Mouse (Mus musculus) myocyte (in vitro differentiated cells): ENCODE results near the gene Kidins220.

Experiments
- CEBPB ChIP-seq: IDR thresholded peaks from 2 replicates; pipeline ENCODE4 v1.6.1; 2011; ENCODE audit warnings: mild to moderate bottlenecking, moderate library complexity; ENCODE audit not compliant: poor library complexity, insufficient read depth, severe bottlenecking
- E2F4 ChIP-seq: IDR thresholded peaks from one replicate; pipeline ENCODE4 v1.6.1; 2011; ENCODE audit warnings: mild to moderate bottlenecking, control low read depth, moderate library complexity; ENCODE audit not compliant: insufficient read depth
- MAX ChIP-seq: IDR thresholded peaks from one replicate; pipeline ENCODE4 v1.6.1; 2011; ENCODE audit warnings: low read depth, mild to moderate bottlenecking, control low read depth
- MYOD1 ChIP-seq, 3 experiments: IDR thresholded peaks; one replicate each; pipeline ENCODE4 v1.6.1; 2011; ENCODE audit warnings: control low read depth in 2 of 3, low read depth in 2 of 3, mild to moderate bottlenecking in 2 of 3, moderate library complexity in 1 of 3; ENCODE audit not compliant: insufficient read length in 2 of 3, control insufficient read depth in 1 of 3
- MYOG ChIP-seq, 3 experiments: IDR thresholded peaks; one replicate each; pipeline ENCODE4 v1.6.1; 2011; ENCODE audit warnings: control low read depth in 2 of 3, low read depth in 2 of 3, mild to moderate bottlenecking in 2 of 3; ENCODE audit not compliant: insufficient read length in 2 of 3, control insufficient read depth in 1 of 3, insufficient read depth in 1 of 3
- POLR2A ChIP-seq: IDR thresholded peaks from one replicate; pipeline ENCODE4 v1.6.1; 2011; ENCODE audit warnings: low read depth, mild to moderate bottlenecking, control low read depth, moderate library complexity; ENCODE audit not compliant: insufficient read length
- POLR2AphosphoS2 ChIP-seq: IDR thresholded peaks from one replicate; pipeline ENCODE4 v1.6.1; 2011; ENCODE audit warnings: low read depth, control low read depth; ENCODE audit not compliant: insufficient read length
- REST ChIP-seq: IDR thresholded peaks from one replicate; pipeline ENCODE4 v1.6.1; 2011; ENCODE audit warnings: mild to moderate bottlenecking, control low read depth, moderate library complexity; ENCODE audit not compliant: insufficient read depth, insufficient read length
- SRF ChIP-seq: IDR thresholded peaks from one replicate; pipeline ENCODE4 v1.6.1; 2011; ENCODE audit warnings: low read depth; ENCODE audit not compliant: control insufficient read depth, insufficient read length
- TCF12 ChIP-seq: IDR thresholded peaks from one replicate; pipeline ENCODE4 v1.6.1; 2011; ENCODE audit warnings: mild to moderate bottlenecking, control low read depth; ENCODE audit not compliant: poor library complexity, insufficient read depth, severe bottlenecking
- TCF3 ChIP-seq: IDR thresholded peaks from one replicate; pipeline ENCODE4 v1.6.1; 2011; ENCODE audit warnings: low read depth, control low read depth; ENCODE audit not compliant: insufficient read length

DNA sequence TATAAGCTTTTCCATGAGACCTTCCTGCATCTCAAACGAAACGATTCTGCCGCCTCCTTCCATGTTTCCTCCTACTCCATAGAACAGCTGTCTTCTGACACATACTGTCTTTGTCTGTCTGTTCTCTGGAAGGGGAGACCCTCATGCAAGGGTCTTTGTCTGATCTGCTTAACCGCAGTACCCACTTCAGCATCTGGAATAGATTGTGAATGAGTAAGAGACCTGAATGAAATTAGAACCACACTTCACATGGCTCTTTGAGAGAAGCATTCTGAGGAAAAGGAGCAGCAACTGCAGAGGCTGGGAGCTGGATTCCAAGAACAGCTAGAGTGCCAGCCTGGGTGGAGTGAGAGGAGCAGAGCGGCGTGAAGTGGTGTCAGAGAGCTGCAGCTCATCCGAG lies 40.2 kb downstream of the Kidins220 start:
- TF ChIP-seq TCF3, result no peak
- TF ChIP-seq POLR2A, result no peak
- no peak for TF ChIP-seq REST
- no peak for TF ChIP-seq POLR2AphosphoS2
- no peak for TF ChIP-seq MAX
- TF ChIP-seq MYOG (IDR thresholded peaks at IDR 0.05; ENCODE audit: control insufficient read depth in 1 of 3, insufficient read depth in 1 of 3, insufficient read length in 2 of 3, low read depth in 2 of 3), result no peak
- no peak for TF ChIP-seq CEBPB
- TF ChIP-seq SRF, result no peak
- TF ChIP-seq TCF12, result no peak
- no peak for TF ChIP-seq E2F4
- no peak for TF ChIP-seq MYOD1 (IDR thresholded peaks at IDR 0.05; ENCODE audit: control insufficient read depth in 1 of 3, insufficient read length in 2 of 3, low read depth in 2 of 3)
